Mouse (Mus musculus) mammary gland, adult 2 months (tissue): ENCODE results near the gene Mfn2. TPM values are rescaled to one million over a fixed set of nuclear protein-coding genes. Genes with fewer than 3 reads are reported as not detected.

Source experiments
- polyA plus RNA-seq: library from polyadenylated mRNA; depleted of rRNA; stranded (reverse); fragments of >200 nt; gene quantifications from 2 replicates; pipeline ENCODE4 v1.2.3, GENCODE M21; 2012; ENCODE audit warnings: low replicate concordance; rRNA removed

Mfn2 gene
- polyA plus RNA-seq = 74.2 and 141 TPM in 2 replicates

GRCm38 (mm10) chr4:147904313-147905089, at the start of gene Mfn2:
Gene Mfn2, minus strand, starts transcription at chr4:147904704.

GRCm38 (mm10) chr4:147940576-147941044, 36.1 kb upstream of the Mfn2 start, which contains the start of gene 2510039O18Rik:
Gene 2510039O18Rik, plus strand, starts transcription at chr4:147940895.

GRCm38 (mm10) chr4:147936331-147936954, 31.9 kb upstream of the Mfn2 start, which contains the start of gene Plod1:
Gene Plod1, minus strand, starts transcription at chr4:147936767.

GRCm38 (mm10) chr4:147868450-147869031, 36.0 kb downstream of the Mfn2 start, which contains the start of the genes Miip and Fv1:
Gene Miip, minus strand, starts transcription at chr4:147868816.
Gene Fv1, plus strand, starts transcription at chr4:147868979.

GRCm38 (mm10) chr4:147847614-147848583, 56.6 kb downstream of the Mfn2 start, which contains the start of gene Zfp933:
Gene Zfp933, minus strand, starts transcription at chr4:147848366.

Other genes starting within 250 kb of the Mfn2 start
- gene Zfp534, start 202.2 kb downstream of the Mfn2 start, polyA plus RNA-seq = not detected in 2 replicates
- 0.22 and 0.78 TPM in 2 replicates for gene Zfp984, start 94.9 kb downstream of the Mfn2 start, polyA plus RNA-seq
- 0.39 and 1.1 TPM in 2 replicates for gene Zfp933, start 56.3 kb downstream of the Mfn2 start, polyA plus RNA-seq
- gene Miip, start 35.9 kb downstream of the Mfn2 start, polyA plus RNA-seq = 57.2 and 81.0 TPM in 2 replicates
- gene Fv1, start 35.7 kb downstream of the Mfn2 start, polyA plus RNA-seq = 1.2 and 1.8 TPM in 2 replicates
- gene Plod1, start 32.1 kb upstream of the Mfn2 start, polyA plus RNA-seq = 60.1 and 68.0 TPM in 2 replicates
- 63.6 and 123 TPM in 2 replicates for gene 2510039O18Rik, start 36.2 kb upstream of the Mfn2 start, polyA plus RNA-seq
- gene Nppb, start 81.1 kb upstream of the Mfn2 start, polyA plus RNA-seq = not detected in 2 replicates
- 0.19 TPM in 1 of 2 replicates, not detected in the other for gene Nppa, start 96.0 kb upstream of the Mfn2 start, polyA plus RNA-seq
- 13.0 and 18.4 TPM in 2 replicates for gene Clcn6, start 134.1 kb upstream of the Mfn2 start, polyA plus RNA-seq
- gene Mthfr, start 134.4 kb upstream of the Mfn2 start, polyA plus RNA-seq = 34.8 and 35.4 TPM in 2 replicates
- gene Agtrap, start 183.3 kb upstream of the Mfn2 start, polyA plus RNA-seq = 36.2 and 43.3 TPM in 2 replicates
- gene Mad2l2, start 225.7 kb upstream of the Mfn2 start, polyA plus RNA-seq = 38.2 and 46.3 TPM in 2 replicates
- 0.83 and 1.0 TPM in 2 replicates for gene Draxin, start 226.0 kb upstream of the Mfn2 start, polyA plus RNA-seq
- gene Fbxo6, start 247.4 kb upstream of the Mfn2 start, polyA plus RNA-seq = 77.4 and 85.2 TPM in 2 replicates